ENCODE assay signal across 23 mouse cellular contexts in genomic region chr2:115402246-115402645, GRCm38 (mm10).
DNase-seq lines count a peak whose midpoint lies in the region; ATAC-seq and TF ChIP-seq lines count a peak whose summit lies in the region.
"Had no signal": no experiment of that assay in that cellular context is flagged by ENCODE, and none has a peak within 500 bp of the region (broad histone marks: within the 10 kb centered on the region; RNA-seq: fewer than 3 reads in every experiment).

No protein-coding gene starts in this region.

- intact Hi-C loops in gastrocnemius, postnatal 36 days (cut with DNase I): loop anchor here (1.0 kb wide), 1 partner anchor 40 kb away; no protein-coding TSS in a partner anchor

- no peaks in the 10 kb centered on the region for H3K9me3 ChIP-seq in kidney, postnatal 0 days (replicated peaks; ENCODE audit: low read length)
- H3K9me3 ChIP-seq: forebrain, embryonic 10.5 days; forebrain, embryonic 13.5 days; hindbrain, embryonic 12.5 days had no signal

- H3K4me3 ChIP-seq in kidney, postnatal 0 days (replicated peaks; ENCODE audit: low read depth, low read length): no peak overlapping the region
- H3K4me3 ChIP-seq: forebrain, embryonic 10.5 days; forebrain, embryonic 13.5 days; hindbrain, embryonic 12.5 days had no signal

- no peak overlapping the region for H3K27ac ChIP-seq in kidney, postnatal 0 days
- H3K27ac ChIP-seq: forebrain, embryonic 10.5 days; forebrain, embryonic 13.5 days; hindbrain, embryonic 12.5 days had no signal

- no peak overlapping the region for H3K9ac ChIP-seq in kidney, postnatal 0 days (ENCODE audit: low read depth, low read length)
- H3K9ac ChIP-seq: forebrain, embryonic 13.5 days; hindbrain, embryonic 12.5 days had no signal

- 34% methylated on average over 2 of the region's 2 CpGs for WGBS in kidney, postnatal 0 days

- ATAC-seq in kidney, postnatal 0 days (replicated peaks; ENCODE audit: low FRiP score, low read depth): no peak
- ATAC-seq: CD4-positive, CD25-positive, alpha-beta regulatory T cell, adult 4 months; forebrain, embryonic 13.5 days; forebrain, embryonic 16.5 days; hindbrain, embryonic 16.5 days had no signal

- DNase-seq in embryo, embryonic 10.5 days (ENCODE audit: low spot score): peak; percentile 37
- DNase-seq in embryo, embryonic 9.5 days (ENCODE audit: extremely low spot score): no peak
- DNase-seq in kidney, postnatal 0 days (ENCODE audit: low spot score): peak; percentile 58
- no peak for DNase-seq in kidney, adult 11 months
- DNase-seq in 3T3-L1 (ENCODE audit: low read depth, low spot score): peak; percentile 26
- no peak for DNase-seq in gastrocnemius, postnatal 36 days
- DNase-seq: adrenal gland, adult 2 months; adrenal gland, postnatal 14 days; B cell, adult 2 months; cerebellum, adult 11 months; cerebellum, adult 2 months; cerebellum, adult 9-11 months; cerebellum, postnatal 25 days; embryo, embryonic 11 days; gastrocnemius, postnatal 10 days; heart, adult 11 months had no signal

- H3K4me2 ChIP-seq in kidney, postnatal 0 days (ENCODE audit: low read length): no peak overlapping the region
- H3K4me2 ChIP-seq: forebrain, embryonic 13.5 days; heart, embryonic 11.5 days; hindbrain, embryonic 12.5 days had no signal

- H3K4me1 ChIP-seq in kidney, postnatal 0 days (replicated peaks; ENCODE audit: insufficient read depth, low read length): no peaks in the 10 kb centered on the region
- H3K4me1 ChIP-seq: forebrain, embryonic 10.5 days; forebrain, embryonic 13.5 days; hindbrain, embryonic 12.5 days had no signal

- H3K27me3 ChIP-seq in kidney, postnatal 0 days (ENCODE audit: insufficient read depth, low read length): no peaks in the 10 kb centered on the region
- H3K27me3 ChIP-seq: forebrain, embryonic 13.5 days; hindbrain, embryonic 12.5 days had no signal

- TF ChIP-seq CTCF in kidney, postnatal 0 days (IDR thresholded peaks at IDR 0.05; ENCODE audit: low read depth): no peak

- H3K36me3 ChIP-seq in kidney, postnatal 0 days (ENCODE audit: insufficient read depth, low read length): no peaks in the 10 kb centered on the region
- H3K36me3 ChIP-seq: forebrain, embryonic 10.5 days; hindbrain, embryonic 12.5 days had no signal

Comparison
In these comparisons a context has a peak if more than half of its experiments do, and no peak if none do; other contexts are left out.
1. DNase-seq: peak in embryo, embryonic 10.5 days (single experiment), kidney, postnatal 0 days (single experiment) and 3T3-L1 (single experiment); none in embryo, embryonic 9.5 days (single experiment), kidney, adult 11 months (single experiment) and gastrocnemius, postnatal 36 days (0 of 2).